Mouse (Mus musculus): ENCODE data around the gene Casp6. TPM values are rescaled to one million over a fixed set of nuclear protein-coding genes. Genes with fewer than 3 reads are reported as not detected.

Gene Casp6
- total RNA-seq (2015) (16.2 and 16.3 TPM in 2 replicates), total RNA-seq (2017) (9.3 and 13.3 TPM in 2 replicates)

- peak; percentile 79 for ATAC-seq (replicated peaks; ENCODE audit: poor library complexity)
These were observed at the start of gene Casp6 for GRCm38 (mm10) chr3:129901271-129901809. TSS of gene Casp6 (plus strand) at chr3:129901425.

- ATAC-seq (replicated peaks; ENCODE audit: poor library complexity) = no peak
These were observed 38.6 kb upstream of the Casp6 start for GRCm38 (mm10) chr3:129862592-129862991.

GRCm38 (mm10) chr3:129863698-129864097, 37.5 kb upstream of the Casp6 start:
- peak; percentile 99 for ATAC-seq (replicated peaks; ENCODE audit: poor library complexity)

- no peak for ATAC-seq (replicated peaks; ENCODE audit: poor library complexity)
These were observed 23.9 kb upstream of the Casp6 start for GRCm38 (mm10) chr3:129877327-129877726.

GRCm38 (mm10) chr3:129878405-129879021, 22.7 kb upstream of the Casp6 start, which contains the start of gene Pla2g12a:
TSS of gene Pla2g12a (plus strand) at chr3:129878606.
- ATAC-seq (replicated peaks; ENCODE audit: poor library complexity) = peak; percentile 67

- ATAC-seq (replicated peaks; ENCODE audit: poor library complexity) = peak; percentile 42
These were observed 22.0 kb upstream of the Casp6 start for GRCm38 (mm10) chr3:129879131-129879757.

GRCm38 (mm10) chr3:129879913-129880312, 21.3 kb upstream of the Casp6 start:
- no peak for ATAC-seq (replicated peaks; ENCODE audit: poor library complexity)

- peak; percentile 56 for ATAC-seq (replicated peaks; ENCODE audit: poor library complexity)
These were observed 20.2 kb upstream of the Casp6 start for GRCm38 (mm10) chr3:129880925-129881593.

- ATAC-seq (replicated peaks; ENCODE audit: poor library complexity) = peak; percentile 36
These were observed 15.6 kb upstream of the Casp6 start for GRCm38 (mm10) chr3:129885577-129885976.

GRCm38 (mm10) chr3:129886430-129886829, 14.8 kb upstream of the Casp6 start:
- ATAC-seq (replicated peaks; ENCODE audit: poor library complexity) = no peak

- ATAC-seq (replicated peaks; ENCODE audit: poor library complexity) = no peak
These were observed 13.3 kb upstream of the Casp6 start for GRCm38 (mm10) chr3:129887779-129888517.

GRCm38 (mm10) chr3:129892003-129892402, 9.2 kb upstream of the Casp6 start:
- ATAC-seq (replicated peaks; ENCODE audit: poor library complexity) = 0 out of 2 replicates have a peak, but pooled peaks have one; percentile 31

GRCm38 (mm10) chr3:129893143-129893542, 8.1 kb upstream of the Casp6 start:
- no peak for ATAC-seq (replicated peaks; ENCODE audit: poor library complexity)

GRCm38 (mm10) chr3:129896591-129896990, 4.6 kb upstream of the Casp6 start:
- no peak for ATAC-seq (replicated peaks; ENCODE audit: poor library complexity)

- ATAC-seq (replicated peaks; ENCODE audit: poor library complexity) = 0 out of 2 replicates have a peak, but pooled peaks have one; percentile 18
These were observed 2.3 kb upstream of the Casp6 start for GRCm38 (mm10) chr3:129898886-129899285.

GRCm38 (mm10) chr3:129903369-129903768, 2.1 kb downstream of the Casp6 start:
- no peak for ATAC-seq (replicated peaks; ENCODE audit: poor library complexity)

- ATAC-seq (replicated peaks; ENCODE audit: poor library complexity) = no peak
These were observed 2.6 kb downstream of the Casp6 start for GRCm38 (mm10) chr3:129903866-129904265.

GRCm38 (mm10) chr3:129904381-129905132, 3.3 kb downstream of the Casp6 start:
- peak; percentile 59 for ATAC-seq (replicated peaks; ENCODE audit: poor library complexity)

GRCm38 (mm10) chr3:129912025-129912424, 10.8 kb downstream of the Casp6 start:
- ATAC-seq (replicated peaks; ENCODE audit: poor library complexity) = no peak

GRCm38 (mm10) chr3:129913241-129913640, 12.0 kb downstream of the Casp6 start:
- ATAC-seq (replicated peaks; ENCODE audit: poor library complexity) = no peak

Measured in megakaryocyte progenitor cell, adult 5-6 weeks (primary cell).